Mouse (Mus musculus): ENCODE data around the gene Olfr465-ps1.

- TF ChIP-seq CHD1 (IDR thresholded peaks at IDR 0.05; ENCODE audit: low read depth, low read length) (no peak), RAD21 (IDR thresholded peaks at IDR 0.05; ENCODE audit: low read depth, low read length) (no peak), CTCF (conservative IDR thresholded peaks at IDR 0.05 in 1 of 2, IDR thresholded peaks at IDR 0.05 in 1 of 2; ENCODE audit: low read depth in 2 of 2, low read length in 2 of 2) (no peak), UBTF (IDR thresholded peaks at IDR 0.05; ENCODE audit: low read depth, low read length) (no peak), ZC3H11A (IDR thresholded peaks at IDR 0.05; ENCODE audit: low read depth, low read length) (no peak), ZMIZ1 (IDR thresholded peaks at IDR 0.05; ENCODE audit: low read depth, low read length) (no peak), JUN (IDR thresholded peaks at IDR 0.05; ENCODE audit: insufficient read depth, low read depth, low read length) (no peak), MAFK (IDR thresholded peaks at IDR 0.05; ENCODE audit: insufficient replicate concordance, low read length) (no peak), POLR2A (IDR thresholded peaks at IDR 0.05; ENCODE audit: low read depth, low read length) (no peak)
These were observed 36.2 kb downstream of the Olfr465-ps1 start for GRCm38 (mm10) chr13:65174102-65174501.

All from CH12.LX (cell line).